Mouse (Mus musculus): ENCODE measurements around the gene Svs3b. TPM values are rescaled to one million over a fixed set of nuclear protein-coding genes. Genes with fewer than 3 reads are reported as not detected.
"Not testable (repeated sequence)": the region's sequence is repeated elsewhere in the genome, so short reads cannot be mapped to it uniquely, and the experiment has no call there.

Gene Svs3b
- polyA plus RNA-seq, 1 experiment from 2014 or later = not detected

DNA sequence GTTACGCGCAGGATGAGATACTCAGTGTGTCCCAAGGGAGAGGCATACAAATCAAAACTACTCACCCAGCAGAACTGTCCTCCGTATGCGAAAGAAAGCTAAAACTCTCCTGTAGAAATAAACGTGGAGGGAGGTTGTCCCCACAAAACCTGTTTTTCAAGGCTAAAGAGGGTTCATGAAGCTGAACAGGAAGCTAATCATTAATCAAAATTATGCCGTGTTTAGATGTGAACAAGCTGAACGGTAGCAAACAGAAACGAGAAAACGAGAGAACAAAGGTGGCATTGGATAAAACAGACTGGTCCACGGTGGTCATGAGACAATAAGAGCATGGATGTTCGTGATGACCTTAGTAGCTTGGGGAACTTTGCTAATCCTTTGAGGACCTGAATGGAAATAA is 34.9 kb downstream of the Svs3b start, which contains the start of gene Wfdc15b:
Gene Wfdc15b, minus strand, starts transcription at position 139 of the 400 bp plus-strand sequence.
- no peaks in the 10 kb centered on the region for H3K9me3 ChIP-seq (ENCODE audit: low read length)
- no peak for DNase-seq
- 64% methylated on average over 11 of the region's 11 CpGs for WGBS (ENCODE audit: insufficient replicate concordance)
- no peaks in the 10 kb centered on the region for H3K4me1 ChIP-seq (ENCODE audit: insufficient read depth)
- no peaks in the 10 kb centered on the region for H3K27me3 ChIP-seq (ENCODE audit: insufficient read depth, low read length)
- no peak for ATAC-seq
- no peak within 1 kb of the TSS for H3K4me2 ChIP-seq (ENCODE audit: low read depth, low read length)
- H3K36me3 ChIP-seq (replicated peaks; ENCODE audit: insufficient read depth, low read length) = no peaks in the 10 kb centered on the region
- no peak within 1 kb of the TSS for H3K27ac ChIP-seq (ENCODE audit: low read depth)
- no peak within 1 kb of the TSS for H3K4me3 ChIP-seq (ENCODE audit: low read depth, low read length)
- H3K9ac ChIP-seq (replicated peaks) = no peak within 1 kb of the TSS
- no peak for TF ChIP-seq CTCF (IDR thresholded peaks at IDR 0.05; ENCODE audit: low read depth)
- no peak for TF ChIP-seq EP300 (IDR thresholded peaks at IDR 0.05; ENCODE audit: low read depth)

GRCm38 (mm10) chr2:164219295-164219694 is 37.1 kb downstream of the Svs3b start:
- Histone ChIP-seq H3K4me1 (ENCODE audit: insufficient read depth) (no peaks in the 10 kb centered on the region), H3K4me3 (ENCODE audit: low read depth, low read length) (no peak overlapping the region), H3K9me3 (ENCODE audit: low read length) (no peaks in the 10 kb centered on the region), H3K4me2 (ENCODE audit: low read depth, low read length) (no peak overlapping the region), H3K9ac (replicated peaks) (no peak overlapping the region), H3K27me3 (ENCODE audit: insufficient read depth, low read length) (no peaks in the 10 kb centered on the region), H3K27ac (ENCODE audit: low read depth) (no peak overlapping the region), H3K36me3 (replicated peaks; ENCODE audit: insufficient read depth, low read length) (no peaks in the 10 kb centered on the region)
- TF ChIP-seq EP300 (IDR thresholded peaks at IDR 0.05; ENCODE audit: low read depth) (no peak), CTCF (IDR thresholded peaks at IDR 0.05; ENCODE audit: low read depth) (no peak)
- WGBS (ENCODE audit: insufficient replicate concordance) = 74% methylated on average over 9 of the region's 9 CpGs
- ATAC-seq (no peak), DNase-seq (no peak)

DNA sequence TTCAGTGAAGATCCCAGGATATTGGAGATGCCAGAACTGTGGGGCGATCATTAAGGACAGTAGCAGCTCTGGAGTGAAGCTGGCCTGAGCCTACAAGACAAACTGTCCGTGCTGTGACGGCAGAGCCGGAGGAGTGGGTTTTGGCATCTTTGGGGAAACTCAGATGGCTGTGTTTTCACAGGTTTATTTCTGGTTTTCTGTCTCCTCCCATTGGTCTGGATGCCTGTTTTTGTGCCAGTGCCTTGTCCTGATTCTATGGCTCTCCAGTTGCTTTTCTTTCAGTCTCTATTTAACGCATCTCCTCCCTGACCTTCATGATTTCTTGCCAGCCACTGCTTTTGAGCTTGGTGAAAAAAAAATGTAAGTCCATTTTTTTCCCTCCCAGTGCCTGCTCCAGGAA is 43.7 kb downstream of the Svs3b start:
- 84% methylated on average over 5 of the region's 5 CpGs for WGBS (ENCODE audit: insufficient replicate concordance)

DNA sequence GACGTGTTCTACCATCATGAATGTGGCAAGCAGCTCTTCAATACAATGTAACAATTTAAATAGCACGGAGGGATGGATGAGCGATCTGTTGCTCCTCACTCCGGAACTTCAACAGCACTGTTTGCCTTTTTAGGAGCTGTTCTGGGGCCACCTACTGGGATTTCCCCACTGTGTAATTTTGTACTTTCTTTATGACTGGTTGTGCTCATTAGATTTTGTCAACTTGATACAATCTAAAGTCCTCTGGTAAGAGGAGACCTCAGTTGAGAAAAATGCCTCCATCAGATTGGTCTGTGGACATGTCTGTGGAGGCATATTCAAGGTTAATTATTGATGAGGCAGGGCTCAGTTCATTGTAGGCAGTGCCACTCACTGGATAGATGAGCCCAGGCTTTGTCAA is 45.5 kb downstream of the Svs3b start:
- Histone ChIP-seq H3K4me2 (ENCODE audit: low read depth, low read length) (no peak overlapping the region), H3K27ac (ENCODE audit: low read depth) (no peak overlapping the region), H3K9ac (replicated peaks) (no peak overlapping the region), H3K4me1 (ENCODE audit: insufficient read depth) (no peaks in the 10 kb centered on the region), H3K9me3 (ENCODE audit: low read length) (0 out of 2 replicates have a peak, but pooled peaks cover 3% of the 10 kb centered on the region), H3K36me3 (replicated peaks; ENCODE audit: insufficient read depth, low read length) (no peaks in the 10 kb centered on the region), H3K27me3 (ENCODE audit: insufficient read depth, low read length) (no peaks in the 10 kb centered on the region), H3K4me3 (ENCODE audit: low read depth, low read length) (no peak overlapping the region)
- TF ChIP-seq CTCF (IDR thresholded peaks at IDR 0.05; ENCODE audit: low read depth) = no peak
- no peak for TF ChIP-seq EP300 (IDR thresholded peaks at IDR 0.05; ENCODE audit: low read depth)
- ATAC-seq = no peak
- WGBS (ENCODE audit: insufficient replicate concordance) = 77% methylated on average over 4 of the region's 4 CpGs
- no peak for DNase-seq

More for the DNA sequence above, 43.7 kb downstream of the Svs3b start:
- H3K9ac ChIP-seq (replicated peaks) = no peak overlapping the region
- ATAC-seq (no peak), DNase-seq (no peak)
- TF ChIP-seq CTCF (IDR thresholded peaks at IDR 0.05; ENCODE audit: low read depth) = no peak
- no peak for TF ChIP-seq EP300 (IDR thresholded peaks at IDR 0.05; ENCODE audit: low read depth)
- no peak overlapping the region for H3K27ac ChIP-seq (ENCODE audit: low read depth)
- H3K4me1 ChIP-seq (ENCODE audit: insufficient read depth) = no peaks in the 10 kb centered on the region
- H3K9me3 ChIP-seq (ENCODE audit: low read length) = 0 out of 2 replicates have a peak, but pooled peaks cover 3% of the 10 kb centered on the region
- H3K27me3 ChIP-seq (ENCODE audit: insufficient read depth, low read length) = no peaks in the 10 kb centered on the region
- H3K4me2 ChIP-seq (ENCODE audit: low read depth, low read length) = no peak overlapping the region
- no peaks in the 10 kb centered on the region for H3K36me3 ChIP-seq (replicated peaks; ENCODE audit: insufficient read depth, low read length)
- H3K4me3 ChIP-seq (ENCODE audit: low read depth, low read length) = no peak overlapping the region

GRCm38 (mm10) chr2:164206676-164207075 is 49.8 kb downstream of the Svs3b start:
- H3K27ac ChIP-seq (ENCODE audit: low read depth) = no peak overlapping the region
- H3K27me3 ChIP-seq (ENCODE audit: insufficient read depth, low read length) = no peaks in the 10 kb centered on the region
- no peak overlapping the region for H3K9ac ChIP-seq (replicated peaks)
- 43% methylated on average over 4 of the region's 4 CpGs for WGBS (ENCODE audit: insufficient replicate concordance)
- no peak for DNase-seq
- H3K36me3 ChIP-seq (replicated peaks; ENCODE audit: insufficient read depth, low read length) = no peaks in the 10 kb centered on the region
- H3K4me1 ChIP-seq (ENCODE audit: insufficient read depth) = no peaks in the 10 kb centered on the region
- H3K4me3 ChIP-seq (ENCODE audit: low read depth, low read length) = no peak overlapping the region
- no peak for ATAC-seq
- TF ChIP-seq EP300 (IDR thresholded peaks at IDR 0.05; ENCODE audit: low read depth) (no peak), CTCF (IDR thresholded peaks at IDR 0.05; ENCODE audit: low read depth) (no peak)
- no peak overlapping the region for H3K4me2 ChIP-seq (ENCODE audit: low read depth, low read length)
- H3K9me3 ChIP-seq (ENCODE audit: low read length) = 0 out of 2 replicates have a peak, but pooled peaks cover 3% of the 10 kb centered on the region

DNA sequence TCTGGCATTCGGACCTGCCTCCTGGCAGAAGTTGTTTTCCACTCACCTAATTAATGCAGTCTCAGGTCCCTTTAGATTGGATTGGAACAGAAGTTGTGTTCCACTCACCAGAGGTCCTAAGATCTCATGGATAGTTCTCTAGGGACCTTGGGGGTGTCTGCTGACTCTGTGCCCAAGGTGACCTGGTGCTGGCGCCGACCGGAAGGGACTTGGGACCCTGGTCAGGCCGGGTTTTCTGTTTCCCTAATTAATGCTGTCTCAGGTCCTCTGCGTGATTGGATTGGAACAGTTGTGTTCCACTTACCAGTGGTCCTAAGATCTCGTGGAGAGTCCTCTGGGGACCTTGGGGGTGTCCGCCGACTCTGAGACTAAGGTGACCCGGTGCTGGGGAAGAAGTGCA is 50.4 kb downstream of the Svs3b start:
- not testable (repeated sequence) for H3K4me1 ChIP-seq (ENCODE audit: insufficient read depth); H3K4me2 ChIP-seq (ENCODE audit: low read depth, low read length); H3K4me3 ChIP-seq (ENCODE audit: low read depth, low read length); ATAC-seq; H3K9ac ChIP-seq (replicated peaks); DNase-seq; H3K36me3 ChIP-seq (replicated peaks; ENCODE audit: insufficient read depth, low read length); H3K9me3 ChIP-seq (ENCODE audit: low read length); H3K27ac ChIP-seq (ENCODE audit: low read depth); H3K27me3 ChIP-seq (ENCODE audit: insufficient read depth, low read length)
- 87% methylated on average over 10 of the region's 10 CpGs for WGBS (ENCODE audit: insufficient replicate concordance)

Other genes with a start within 250 kb of the Svs3b start
- gene Pabpc1l, start 231.2 kb downstream of the Svs3b start, polyA plus RNA-seq (2015; fragmentation: Nextera tagmentation; extraction: Ambion mirVana) = 0.46 and 0.63 TPM in 2 replicates
- 9.8 and 10.8 TPM in 2 replicates for gene Stk4, start 186.3 kb downstream of the Svs3b start, polyA plus RNA-seq (2015; fragmentation: Nextera tagmentation; extraction: Ambion mirVana)
- 11.6 and 13.3 TPM in 2 replicates for gene Tomm34, start 185.5 kb downstream of the Svs3b start, polyA plus RNA-seq (2015; fragmentation: Nextera tagmentation; extraction: Ambion mirVana)
- not detected in 2 replicates for gene Kcns1, start 85.5 kb downstream of the Svs3b start, polyA plus RNA-seq (2015; fragmentation: Nextera tagmentation; extraction: Ambion mirVana)
- gene Wfdc5, start 73.9 kb downstream of the Svs3b start, polyA plus RNA-seq (2015; fragmentation: Nextera tagmentation; extraction: Ambion mirVana) = not detected in 2 replicates
- 0.14 TPM in 2 replicates for gene Wfdc12, start 66.0 kb downstream of the Svs3b start, polyA plus RNA-seq (2015; fragmentation: Nextera tagmentation; extraction: Ambion mirVana)
- gene Wfdc15a, start 56.5 kb downstream of the Svs3b start, polyA plus RNA-seq (2015; fragmentation: Nextera tagmentation; extraction: Ambion mirVana) = not detected in 2 replicates
- 0.27 and 0.64 TPM in 2 replicates for gene Wfdc15b, start 35.0 kb downstream of the Svs3b start, polyA plus RNA-seq (2015; fragmentation: Nextera tagmentation; extraction: Ambion mirVana)
- gene Svs2, start 18.2 kb downstream of the Svs3b start, polyA plus RNA-seq (2015; fragmentation: Nextera tagmentation; extraction: Ambion mirVana) = not detected in 2 replicates
- not detected in 2 replicates for gene Svs4, start 21.8 kb upstream of the Svs3b start, polyA plus RNA-seq (2015; fragmentation: Nextera tagmentation; extraction: Ambion mirVana)
- gene Svs3a, start 32.6 kb upstream of the Svs3b start, polyA plus RNA-seq (2015; fragmentation: Nextera tagmentation; extraction: Ambion mirVana) = not detected in 2 replicates
- gene Svs6, start 60.1 kb upstream of the Svs3b start, polyA plus RNA-seq (2015; fragmentation: Nextera tagmentation; extraction: Ambion mirVana) = not detected in 2 replicates
- not detected in 2 replicates for gene Svs5, start 76.1 kb upstream of the Svs3b start, polyA plus RNA-seq (2015; fragmentation: Nextera tagmentation; extraction: Ambion mirVana)
- 59.4 and 63.6 TPM in 2 replicates for gene Slpi, start 132.5 kb upstream of the Svs3b start, polyA plus RNA-seq (2015; fragmentation: Nextera tagmentation; extraction: Ambion mirVana)
- gene Rbpjl, start 146.5 kb upstream of the Svs3b start, polyA plus RNA-seq (2015; fragmentation: Nextera tagmentation; extraction: Ambion mirVana) = not detected in 2 replicates
- 0.18 and 0.25 TPM in 2 replicates for gene Matn4, start 148.5 kb upstream of the Svs3b start, polyA plus RNA-seq (2015; fragmentation: Nextera tagmentation; extraction: Ambion mirVana)
- 194 and 208 TPM in 2 replicates for gene Sdc4, start 187.2 kb upstream of the Svs3b start, polyA plus RNA-seq (2015; fragmentation: Nextera tagmentation; extraction: Ambion mirVana)
- gene Sys1, start 200.3 kb upstream of the Svs3b start, polyA plus RNA-seq (2015; fragmentation: Nextera tagmentation; extraction: Ambion mirVana) = 43.5 and 46.2 TPM in 2 replicates
- 5.8 and 6.1 TPM in 2 replicates for gene Gm20458, start 204.3 kb upstream of the Svs3b start, polyA plus RNA-seq (2015; fragmentation: Nextera tagmentation; extraction: Ambion mirVana)
- not detected in 2 replicates for gene Trp53tg5, start 217.1 kb upstream of the Svs3b start, polyA plus RNA-seq (2015; fragmentation: Nextera tagmentation; extraction: Ambion mirVana)
- 2.7 TPM in 2 replicates for gene Dbndd2, start 229.5 kb upstream of the Svs3b start, polyA plus RNA-seq (2015; fragmentation: Nextera tagmentation; extraction: Ambion mirVana)
- 24.3 and 25.1 TPM in 2 replicates for gene Pigt, start 240.9 kb upstream of the Svs3b start, polyA plus RNA-seq (2015; fragmentation: Nextera tagmentation; extraction: Ambion mirVana)

Measured in liver, postnatal 0 days (tissue).